Mouse (Mus musculus) cerebellum, adult 18-20 months (tissue): ENCODE measurements around the gene Serping1.

ENCODE experiments used
- DNase-seq, 2 experiments: peaks; one replicate each; pipeline ENCODE4 v3.0.0; 2021

Serping1 gene

DNA sequence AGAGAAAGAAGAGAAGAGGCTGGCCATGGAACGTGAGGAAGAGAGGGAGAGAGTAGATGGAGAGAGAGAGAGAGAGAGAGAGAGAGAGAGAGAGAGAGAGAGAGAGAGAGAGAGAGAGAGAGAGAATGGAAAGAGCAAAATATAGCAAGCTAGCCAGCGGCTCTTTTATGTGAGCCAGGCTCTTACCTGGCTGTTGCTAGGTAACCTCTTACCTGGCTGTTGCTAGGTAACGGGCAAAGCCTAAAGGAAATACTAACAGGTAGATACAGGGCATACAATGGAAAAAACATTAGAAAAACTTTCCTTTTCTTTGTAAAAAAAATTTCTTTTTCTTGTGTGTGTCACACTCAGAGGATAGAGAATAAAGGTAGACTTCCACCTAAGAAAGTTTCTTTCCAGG lies 2.5 kb upstream of the Serping1 start:
- no peak for DNase-seq

DNA sequence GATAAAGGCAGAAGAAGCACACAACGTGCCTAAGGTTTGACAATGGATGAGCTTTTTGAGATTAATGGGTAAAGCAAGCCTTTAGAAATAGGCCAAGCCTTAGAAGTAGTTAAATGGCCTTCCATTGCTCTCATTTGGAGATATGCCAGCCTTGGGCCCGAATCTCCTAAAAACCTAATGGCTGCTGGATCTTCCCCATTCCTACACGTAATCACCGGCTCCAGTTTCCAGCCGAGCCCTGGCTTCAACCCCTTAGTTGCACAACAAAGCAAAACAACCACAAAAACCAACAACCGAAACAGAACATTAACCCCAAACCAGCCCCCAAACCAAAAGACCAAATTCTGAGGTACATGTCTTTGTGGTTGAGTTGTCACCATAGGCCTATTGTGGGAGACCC lies 421 bp upstream of the Serping1 start:
- peak in 1 of 2 experiments; percentile 16 for DNase-seq

DNA sequence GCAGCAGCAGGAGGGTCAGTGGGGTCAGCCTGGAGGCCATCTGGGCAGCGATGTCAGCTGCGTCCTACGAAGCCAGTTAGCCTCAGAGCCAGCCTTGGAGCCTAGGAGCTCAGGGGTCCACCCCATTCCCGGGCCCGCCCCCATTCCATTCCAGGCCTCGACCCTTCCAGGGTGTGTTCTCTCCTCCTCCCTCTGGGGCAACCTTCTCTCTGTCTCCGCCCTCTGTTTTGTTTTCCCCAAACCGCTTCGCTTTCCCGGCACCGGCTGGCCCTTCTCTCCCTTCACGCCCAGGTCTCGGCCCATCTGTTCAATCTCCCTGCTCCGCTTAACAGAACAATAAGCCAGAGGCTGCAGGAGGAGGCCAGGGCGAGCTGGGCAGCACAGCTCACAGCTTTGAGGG lies 493 bp downstream of the Serping1 start:
- DNase-seq = peak; percentile 76 to 87

DNA sequence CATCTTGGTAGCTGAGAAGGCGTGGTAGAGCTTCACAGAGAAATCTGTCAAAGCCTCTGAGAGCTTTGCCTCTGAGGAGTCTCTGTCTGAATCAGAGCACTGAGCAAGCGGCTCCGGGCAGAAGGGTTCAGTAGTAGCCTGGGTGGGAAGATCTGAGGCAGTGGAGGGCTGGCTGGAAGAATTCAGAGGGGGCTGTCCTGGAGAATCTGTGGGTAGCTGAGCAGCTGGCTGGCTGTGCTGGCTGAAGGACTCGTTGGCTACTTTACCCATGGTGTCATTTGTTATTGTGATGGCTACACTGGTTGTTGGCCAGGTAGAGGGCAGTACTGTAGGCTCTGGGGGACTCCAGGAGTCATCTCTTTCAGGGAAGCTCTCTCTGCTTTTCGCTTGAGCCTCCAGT lies 2.0 kb downstream of the Serping1 start:
- DNase-seq = no peak

DNA sequence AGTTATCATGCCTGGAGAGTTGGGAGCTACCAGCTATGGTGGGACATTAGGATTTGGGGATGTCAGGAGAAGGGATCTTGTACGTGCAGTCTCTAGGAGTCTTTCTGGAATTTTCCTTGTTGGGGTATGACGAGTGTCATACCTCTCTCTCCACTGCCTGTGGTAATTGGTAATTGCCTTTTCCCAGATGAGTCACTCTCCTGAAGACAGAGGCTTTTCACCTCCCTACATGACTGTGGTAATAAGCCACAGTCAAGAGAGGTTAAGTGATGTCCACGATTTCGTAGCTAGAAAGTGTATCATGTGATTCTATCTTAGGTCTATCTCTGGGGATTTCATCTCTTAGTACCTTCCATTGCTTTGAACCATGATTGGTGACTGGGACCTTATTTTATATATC lies 2.8 kb downstream of the Serping1 start:
- no peak for DNase-seq

DNA sequence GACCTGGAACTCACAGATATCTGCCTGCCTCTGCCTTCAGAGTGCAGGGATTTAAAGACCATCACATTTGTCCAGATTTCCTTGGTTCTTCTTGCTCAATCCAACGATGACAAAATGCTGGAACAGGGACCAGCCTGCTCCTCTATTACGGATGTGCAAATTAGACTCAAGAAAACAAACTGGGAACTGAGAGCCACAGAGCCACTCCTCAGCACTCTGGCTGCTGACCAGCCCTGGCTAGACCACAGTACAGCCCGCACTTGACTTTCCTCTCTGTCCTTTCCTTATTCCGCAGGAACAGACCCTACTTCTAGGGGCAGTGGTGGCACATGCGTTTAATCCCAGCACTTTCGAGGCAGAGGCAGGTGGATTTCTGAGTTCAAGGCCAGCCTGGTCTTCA lies 4.7 kb downstream of the Serping1 start:
- DNase-seq = no peak

DNA sequence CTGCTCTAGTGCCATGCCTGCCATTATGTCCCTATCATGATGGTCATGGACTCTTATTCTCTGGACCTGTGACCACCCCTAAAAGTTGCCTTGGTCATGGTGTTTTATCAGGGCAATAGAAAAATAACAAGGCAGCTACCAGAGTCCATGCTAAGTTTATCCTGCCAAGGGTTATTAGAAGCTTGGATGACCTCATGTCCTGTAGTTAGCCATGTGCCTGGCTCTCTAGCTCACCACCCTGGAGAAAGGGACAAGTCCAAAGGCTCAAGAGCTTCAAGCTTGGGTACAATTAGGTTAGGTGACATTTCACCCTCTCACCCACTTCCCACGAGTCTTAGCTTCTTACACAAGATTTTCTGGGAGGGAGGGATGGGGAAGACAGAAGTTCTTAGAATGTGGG lies 12.4 kb downstream of the Serping1 start:
- DNase-seq = no peak

DNA sequence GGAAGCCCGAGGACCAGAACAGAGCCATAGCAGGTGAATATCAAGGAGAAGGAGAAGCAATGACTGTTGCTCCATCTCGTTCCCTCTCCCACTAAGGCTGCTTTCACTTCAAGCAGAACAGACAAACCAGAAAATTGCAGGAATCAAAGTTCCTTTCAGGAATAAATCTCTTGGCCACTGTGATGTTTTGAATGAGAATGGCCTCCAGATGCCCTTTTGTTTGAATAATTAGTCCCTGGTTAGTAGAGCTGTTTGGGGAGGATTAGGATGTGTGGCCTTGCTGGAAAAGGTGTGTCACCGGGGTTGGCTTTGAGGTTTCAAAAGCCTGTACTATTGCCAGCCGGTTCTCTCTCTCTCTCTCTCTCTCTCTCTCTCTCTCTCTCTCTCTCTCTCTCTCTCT lies 12.9 kb downstream of the Serping1 start:
- no peak for DNase-seq

DNA sequence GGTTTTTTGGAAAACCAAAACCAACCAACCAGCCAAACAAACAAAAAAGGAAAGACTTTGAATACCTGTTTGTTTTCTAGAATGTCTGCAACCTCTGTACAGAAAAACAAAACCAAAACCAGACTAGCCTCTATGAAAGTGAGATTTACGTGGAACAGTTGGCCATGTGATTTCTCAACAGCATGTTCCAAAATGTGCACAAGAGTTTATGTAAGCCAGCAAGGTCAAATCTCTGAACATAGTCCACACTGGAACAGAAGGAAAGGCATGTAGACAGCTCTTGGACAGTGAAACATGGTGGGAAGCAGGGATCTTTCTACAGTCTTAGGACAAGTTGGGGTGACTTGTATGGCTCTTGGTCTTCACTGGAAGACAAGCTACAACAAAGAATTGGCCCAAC lies 13.4 kb downstream of the Serping1 start:
- no peak for DNase-seq

DNA sequence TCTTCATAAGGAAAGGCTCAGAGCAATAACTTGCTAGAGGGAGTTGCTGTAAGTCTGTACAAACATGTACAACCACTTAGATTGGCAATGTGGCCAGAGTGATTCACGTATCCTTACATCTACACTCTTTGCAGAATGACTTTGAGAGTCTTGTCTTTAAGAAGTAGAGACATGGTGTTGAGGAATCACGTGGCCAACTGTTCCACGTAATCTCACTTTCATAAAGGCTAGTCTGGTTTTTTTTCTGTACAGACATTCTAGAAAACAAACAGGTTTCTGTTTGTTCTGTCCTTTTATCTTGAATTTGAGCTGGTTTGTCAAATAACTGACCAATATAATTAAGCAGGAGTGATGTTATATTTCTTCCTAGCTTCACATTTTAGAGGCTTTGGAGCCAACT lies 13.9 kb downstream of the Serping1 start:
- DNase-seq = no peak

DNA sequence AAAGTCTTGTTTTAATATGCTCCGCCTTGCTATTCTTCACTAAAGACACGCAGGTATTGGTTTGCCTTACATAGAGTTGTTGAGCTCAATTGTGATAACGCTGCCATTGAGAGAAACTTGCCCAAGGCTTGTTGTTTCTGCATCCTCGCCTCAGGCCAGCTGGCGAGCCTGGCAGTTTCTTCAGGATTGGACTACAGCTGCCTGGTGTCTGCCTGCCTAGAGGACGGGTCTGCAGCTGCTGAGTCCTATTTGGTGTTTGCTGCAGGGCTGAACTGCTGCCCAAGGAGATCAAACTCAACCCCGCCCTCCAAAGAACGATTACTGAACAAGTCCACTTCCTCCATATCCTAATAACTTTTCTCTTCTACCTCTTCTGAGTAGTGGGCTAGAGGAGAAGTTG lies 14.5 kb downstream of the Serping1 start:
- no peak for DNase-seq

DNA sequence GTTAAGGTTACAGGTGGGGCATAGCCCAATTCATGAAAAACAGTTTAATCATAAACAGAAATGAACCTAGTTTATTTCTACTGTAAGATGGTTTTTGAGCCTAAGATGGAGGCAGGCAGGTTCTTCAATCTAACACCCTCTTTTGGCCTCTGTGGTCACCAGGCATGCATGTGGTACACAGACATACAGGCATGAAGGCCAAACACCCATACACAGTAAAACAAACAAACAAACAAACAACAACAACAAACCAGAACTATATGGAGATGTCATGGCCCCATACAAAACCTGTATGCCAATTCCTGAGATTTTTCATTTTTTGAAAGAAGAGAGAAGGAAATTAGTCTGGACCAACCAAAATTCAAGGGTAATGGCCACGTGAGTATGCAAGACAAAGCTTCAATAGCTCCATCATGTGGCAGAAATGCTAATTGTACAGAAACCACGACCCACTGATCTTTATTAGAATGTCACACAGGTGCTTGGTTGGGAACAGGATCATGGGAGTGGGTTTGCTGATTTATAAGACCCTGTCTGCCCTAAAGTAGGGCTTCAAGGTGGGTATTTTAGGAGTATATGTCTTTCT lies 16.6 kb downstream of the Serping1 start:
- peak; percentile 62 to 68 for DNase-seq

DNA sequence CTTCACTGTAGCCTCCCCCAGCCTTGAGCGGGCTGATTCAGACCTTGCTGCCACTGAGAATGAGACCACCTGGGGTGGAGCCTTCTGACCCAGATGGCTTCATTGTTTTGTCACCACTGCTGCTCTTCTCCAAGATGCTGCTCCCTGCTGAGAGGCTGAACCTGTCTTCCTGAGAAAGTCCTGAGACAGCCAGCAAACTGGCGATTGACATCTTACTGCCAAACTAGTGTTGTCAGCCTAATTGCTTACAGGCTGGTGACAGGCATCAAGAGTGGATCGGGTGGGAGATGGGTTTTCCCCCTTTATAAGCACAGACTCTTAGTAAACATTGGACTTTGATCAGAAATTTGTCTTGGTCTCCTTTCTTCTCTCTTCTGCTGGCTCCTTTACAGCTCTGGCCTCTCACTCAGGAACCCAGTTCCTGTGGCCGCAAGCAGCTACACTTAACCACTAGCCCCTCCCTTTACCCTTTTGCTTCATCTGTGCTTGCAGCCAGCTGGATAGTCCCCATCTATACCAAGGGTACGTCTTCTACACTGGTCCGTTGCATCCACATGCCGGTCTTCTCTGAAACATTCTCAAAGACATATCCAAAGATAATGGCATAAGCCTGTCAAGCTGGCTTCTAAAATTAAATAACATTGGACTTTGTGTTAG lies 18.1 kb downstream of the Serping1 start:
- no peak for DNase-seq

DNA sequence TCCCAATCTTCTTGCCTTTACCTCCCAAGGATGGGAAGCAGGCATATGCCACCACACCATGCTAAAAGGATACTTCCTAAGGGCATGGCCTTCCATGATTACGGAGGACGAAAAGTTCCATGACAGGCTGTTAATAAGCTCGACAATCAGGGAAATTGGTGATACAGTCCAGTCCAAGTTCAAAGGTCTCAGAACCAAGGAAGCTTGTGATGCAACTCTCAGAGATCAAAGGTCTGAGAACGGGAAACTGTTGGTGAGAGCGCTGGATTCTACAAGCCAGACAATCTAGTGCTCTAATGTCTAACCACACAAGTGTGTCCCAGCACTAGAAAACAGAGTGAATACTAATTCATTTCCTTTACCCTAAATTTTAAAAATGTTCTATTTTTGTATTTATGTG lies 19.0 kb downstream of the Serping1 start:
- DNase-seq = no peak

DNA sequence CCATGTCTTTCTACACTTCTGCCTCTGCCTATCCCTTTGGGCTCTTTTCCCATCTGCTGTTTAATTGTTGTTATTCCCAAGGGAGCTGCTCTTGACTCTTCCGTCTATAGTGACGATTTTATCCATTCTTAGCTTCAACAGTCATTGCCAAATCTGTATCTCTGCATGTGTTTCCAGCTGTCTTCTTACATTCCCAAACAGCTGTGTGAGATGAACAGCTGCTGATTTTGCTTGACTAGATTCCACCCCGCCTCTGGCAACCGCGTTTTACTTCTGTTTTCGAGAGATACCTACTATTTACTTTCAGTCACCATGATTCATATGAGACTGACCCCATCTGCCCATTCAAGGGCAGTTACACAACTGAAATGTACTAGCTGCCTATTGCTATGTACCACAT lies 25.1 kb downstream of the Serping1 start:
- no peak for DNase-seq

DNA sequence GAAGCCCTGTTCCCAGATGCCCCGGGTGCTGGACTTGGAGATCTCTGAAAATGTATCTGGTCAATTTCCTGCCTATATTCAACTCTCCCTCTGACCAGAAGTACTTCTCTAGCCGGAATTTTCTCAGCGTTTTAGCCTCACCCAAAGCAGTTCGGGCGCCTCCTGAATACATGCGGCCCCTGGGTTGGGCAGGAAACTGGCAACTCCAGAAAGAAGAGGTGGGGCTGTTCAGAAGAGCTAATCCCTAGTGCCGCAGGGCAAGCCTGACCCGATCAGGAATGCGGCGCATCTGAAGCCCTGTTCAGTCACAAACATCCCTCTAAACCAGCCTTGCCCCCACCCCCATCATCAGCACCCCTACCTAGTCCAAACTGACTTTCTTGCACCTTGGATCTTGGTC lies 31.1 kb downstream of the Serping1 start:
- no peak for DNase-seq

DNA sequence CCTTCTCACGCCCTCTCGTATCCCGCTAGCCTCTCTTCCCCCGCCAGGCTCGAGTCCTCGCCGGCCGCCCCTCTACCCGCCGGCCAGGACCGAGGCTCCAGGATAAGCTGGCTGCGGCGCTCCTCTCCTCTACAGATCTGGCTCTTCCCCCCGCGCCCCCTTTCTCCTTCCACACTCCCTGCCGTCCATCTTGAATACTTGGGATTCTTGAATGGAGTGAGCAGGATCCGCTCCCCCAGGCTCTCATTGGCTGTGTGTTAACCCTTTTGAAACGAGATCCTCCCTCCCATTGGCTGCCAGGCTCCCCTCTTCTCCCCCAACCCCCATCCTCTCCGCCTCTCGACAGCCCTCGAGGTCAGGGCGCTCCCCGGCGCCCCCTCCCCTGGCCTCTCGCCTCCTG lies 31.7 kb downstream of the Serping1 start, which contains the start of gene Gm19426:
Gm19426 (minus strand) TSS at position 95 of the 400 bp plus-strand sequence.
- peak; percentile 67 to 81 for DNase-seq

DNA sequence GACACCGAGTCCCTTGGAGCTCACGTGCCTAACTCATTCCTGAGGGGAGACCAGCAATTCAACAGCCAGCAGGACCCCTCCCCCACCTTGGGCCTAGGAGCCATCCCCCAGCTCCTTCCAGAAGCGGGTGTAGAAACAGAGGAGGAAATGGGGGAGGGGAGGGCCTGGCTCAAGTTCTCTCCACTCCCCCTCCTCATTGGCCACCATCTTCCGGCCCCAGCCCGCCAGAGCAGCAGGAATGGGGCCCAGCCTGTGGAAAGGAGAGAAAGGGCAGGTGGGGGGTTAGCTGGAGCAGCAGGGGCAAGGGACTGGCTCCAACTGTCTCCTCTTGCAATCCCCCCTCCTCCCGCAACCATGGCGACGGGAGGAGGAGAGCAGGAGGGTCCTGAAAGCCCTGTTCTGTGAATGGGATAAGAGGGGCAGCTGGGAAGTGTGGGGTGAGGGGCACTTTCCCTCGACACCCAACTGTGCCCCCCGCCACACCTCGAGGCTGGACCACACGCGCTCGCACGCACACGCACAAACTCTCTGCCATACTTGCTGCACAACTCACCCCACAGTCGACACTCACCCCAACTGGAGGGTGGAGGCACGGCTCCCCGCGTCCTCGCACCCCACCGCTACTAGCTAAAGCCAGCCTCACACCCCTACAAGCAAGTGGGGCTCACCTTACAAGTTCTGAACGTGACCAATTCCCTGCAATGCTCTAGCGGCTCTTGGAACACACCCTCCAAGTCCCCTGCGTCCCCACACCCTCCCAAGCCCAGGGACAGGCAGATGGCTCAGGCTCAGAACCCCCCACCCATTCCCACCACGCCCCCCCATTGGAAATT lies 32.6 kb downstream of the Serping1 start:
- peak; percentile 32 to 43 for DNase-seq

DNA sequence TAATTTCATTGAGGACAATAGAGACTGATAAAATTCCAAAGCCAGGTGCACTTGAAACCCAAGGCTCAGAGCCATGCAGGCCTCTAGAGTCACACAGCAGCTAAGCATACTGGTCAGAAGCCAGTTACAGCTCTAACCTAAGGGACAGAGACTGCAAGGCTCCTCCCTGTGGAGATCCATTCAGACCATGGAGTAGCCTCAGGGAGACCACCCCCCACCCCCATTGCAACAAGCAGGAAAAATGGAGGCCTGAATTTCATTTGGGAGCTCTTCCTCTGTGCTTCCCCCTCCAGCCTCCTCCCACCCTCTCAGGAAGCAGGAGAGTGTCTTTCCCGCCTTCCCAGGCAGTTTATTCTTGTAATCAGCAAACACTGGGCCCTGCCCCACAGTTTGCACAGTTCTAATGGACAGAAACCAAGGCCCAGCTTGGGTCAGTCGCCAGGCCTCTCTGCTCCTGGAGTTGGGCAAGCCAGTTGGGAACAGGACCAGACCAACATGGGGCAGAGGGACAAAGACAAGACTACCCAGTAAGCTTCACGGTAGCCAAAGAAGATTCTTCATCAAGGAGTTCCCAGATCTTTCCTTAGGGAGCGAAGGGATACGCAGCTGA lies 33.3 kb downstream of the Serping1 start:
- peak in 1 of 2 experiments; percentile 29 for DNase-seq

DNA sequence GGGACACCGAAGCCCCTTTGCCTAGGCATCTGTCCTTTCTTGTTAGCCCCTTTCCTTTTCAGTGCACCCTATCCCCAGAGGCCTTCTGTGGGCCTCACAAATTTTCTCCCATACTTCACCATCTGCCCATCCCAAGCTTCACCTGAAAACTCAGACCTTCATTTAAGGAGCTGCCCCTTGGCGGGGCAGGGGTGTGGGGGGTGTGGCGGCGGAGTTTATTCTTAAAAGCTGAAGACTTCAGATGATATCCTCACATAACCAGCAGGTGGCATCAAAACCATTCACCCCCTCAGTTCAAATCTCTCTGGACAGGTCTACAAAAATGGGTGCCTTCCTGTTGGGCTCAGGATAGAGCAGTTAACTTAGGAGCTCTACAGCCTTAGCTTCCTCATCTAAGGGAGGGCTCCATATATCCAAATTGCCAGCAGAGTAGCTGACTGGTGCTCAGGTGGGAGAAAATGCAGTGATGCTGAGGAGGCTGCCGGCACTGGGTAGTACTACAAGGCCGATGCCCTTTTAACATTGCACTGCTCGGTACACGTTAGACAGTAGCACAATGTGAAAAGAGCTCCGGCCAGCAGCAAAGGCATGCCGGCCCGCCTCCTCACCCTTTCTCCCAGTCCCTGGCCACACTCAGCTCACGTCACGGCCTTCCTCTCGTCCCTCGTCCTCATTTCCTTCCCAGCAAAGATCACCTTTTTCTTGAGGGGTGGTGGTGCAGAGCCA lies 34.5 kb downstream of the Serping1 start:
- DNase-seq = no peak

DNA sequence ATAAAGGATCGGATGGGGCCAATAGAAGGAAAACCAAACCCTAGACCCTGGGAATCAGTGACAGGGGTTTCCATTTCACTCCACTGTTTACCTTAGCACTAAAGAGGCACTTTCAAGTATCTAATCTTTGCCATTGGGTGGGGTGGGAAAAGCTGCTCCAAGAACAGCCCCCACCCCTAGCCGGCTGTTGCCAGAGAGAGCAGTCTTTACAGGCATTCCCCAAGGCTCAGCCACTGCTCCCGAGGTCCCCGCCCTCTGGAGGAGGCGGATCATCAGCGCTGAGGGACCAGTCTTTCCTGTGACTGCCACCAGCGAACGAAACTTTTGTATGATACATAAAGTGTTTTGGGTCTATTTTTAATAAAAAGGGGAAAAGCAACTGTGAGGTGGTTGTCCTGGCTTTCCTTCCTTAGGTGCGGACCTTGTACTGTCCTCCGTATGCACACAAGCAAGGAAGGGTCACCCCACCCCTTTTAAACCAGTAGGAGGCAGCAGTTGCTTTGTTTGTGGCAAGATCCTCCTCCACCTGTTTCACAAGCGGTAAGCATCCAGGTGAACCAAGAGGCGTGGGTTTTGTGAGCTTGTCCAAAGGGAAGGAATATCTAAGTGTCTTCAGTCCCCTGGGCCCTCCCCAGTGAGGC lies 36.9 kb downstream of the Serping1 start:
- peak in 1 of 2 experiments; percentile 29 for DNase-seq

DNA sequence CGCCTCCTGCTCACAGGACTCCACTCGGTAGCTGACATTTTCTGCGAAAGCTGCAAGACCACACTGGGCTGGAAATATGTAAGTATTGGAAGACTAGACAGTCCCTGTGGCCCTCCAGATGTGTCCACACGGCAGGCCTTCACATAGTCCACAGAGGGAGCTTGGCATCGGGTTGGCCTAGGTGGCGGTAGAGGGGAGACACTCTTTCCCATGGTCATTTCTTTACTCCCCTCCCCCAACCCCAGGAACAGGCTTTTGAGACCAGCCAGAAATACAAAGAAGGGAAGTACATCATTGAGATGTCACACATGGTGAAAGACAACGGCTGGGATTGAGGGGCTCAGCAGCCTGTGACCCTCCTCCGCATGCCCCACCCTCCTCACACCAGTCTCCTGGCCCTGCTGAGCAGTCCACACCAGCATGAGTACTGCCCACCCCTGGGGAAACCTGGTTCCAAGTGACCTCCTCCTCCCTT lies 37.8 kb downstream of the Serping1 start:
- DNase-seq = peak in 1 of 2 experiments; percentile 21
